Mouse (Mus musculus): ENCODE data around the gene Eras.
"Not testable (repeated sequence)": the region's sequence is repeated elsewhere in the genome, so short reads cannot be mapped to it uniquely, and the experiment has no call there.

Gene Eras

GRCm38 (mm10) chrX:7910473-7910872, 17.9 kb downstream of the Eras start:
- DNase-seq (ENCODE audit: low read depth, low spot score), result peak; percentile 30

GRCm38 (mm10) chrX:7909242-7909641, 19.2 kb downstream of the Eras start, which contains the start of gene Gm10490:
Gm10490 (plus strand) TSS chrX:7909542.
- not testable (repeated sequence) for DNase-seq (ENCODE audit: low read depth, low spot score)

- DNase-seq (ENCODE audit: low read depth, low spot score), result no peak
Measured at GRCm38 (mm10) chrX:7907735-7908134, 20.7 kb downstream of the Eras start, which contains the start of gene Gm10491. Gm10491 (minus strand) TSS chrX:7907835.

DNA sequence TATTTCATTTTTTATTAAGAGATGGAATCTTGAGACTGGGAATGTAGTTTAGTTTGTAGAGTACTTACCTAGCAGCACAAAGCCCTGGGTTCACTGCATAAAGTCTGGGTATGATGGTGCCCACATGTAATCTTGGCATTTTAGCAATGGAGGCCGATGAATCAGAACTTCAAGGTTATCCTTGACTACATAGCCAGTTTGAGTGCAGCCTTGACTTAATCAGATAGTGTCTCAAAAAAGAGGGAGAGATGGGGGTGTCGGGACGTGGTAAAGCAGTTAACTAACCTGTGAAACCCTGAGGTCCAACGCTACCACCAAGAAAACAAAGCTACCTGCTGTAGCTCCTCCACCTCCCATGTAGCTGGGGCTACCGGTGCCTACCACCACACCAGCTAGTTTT, 24.0 kb downstream of the Eras start:
- no peak for DNase-seq (ENCODE audit: low read depth, low spot score)

DNA sequence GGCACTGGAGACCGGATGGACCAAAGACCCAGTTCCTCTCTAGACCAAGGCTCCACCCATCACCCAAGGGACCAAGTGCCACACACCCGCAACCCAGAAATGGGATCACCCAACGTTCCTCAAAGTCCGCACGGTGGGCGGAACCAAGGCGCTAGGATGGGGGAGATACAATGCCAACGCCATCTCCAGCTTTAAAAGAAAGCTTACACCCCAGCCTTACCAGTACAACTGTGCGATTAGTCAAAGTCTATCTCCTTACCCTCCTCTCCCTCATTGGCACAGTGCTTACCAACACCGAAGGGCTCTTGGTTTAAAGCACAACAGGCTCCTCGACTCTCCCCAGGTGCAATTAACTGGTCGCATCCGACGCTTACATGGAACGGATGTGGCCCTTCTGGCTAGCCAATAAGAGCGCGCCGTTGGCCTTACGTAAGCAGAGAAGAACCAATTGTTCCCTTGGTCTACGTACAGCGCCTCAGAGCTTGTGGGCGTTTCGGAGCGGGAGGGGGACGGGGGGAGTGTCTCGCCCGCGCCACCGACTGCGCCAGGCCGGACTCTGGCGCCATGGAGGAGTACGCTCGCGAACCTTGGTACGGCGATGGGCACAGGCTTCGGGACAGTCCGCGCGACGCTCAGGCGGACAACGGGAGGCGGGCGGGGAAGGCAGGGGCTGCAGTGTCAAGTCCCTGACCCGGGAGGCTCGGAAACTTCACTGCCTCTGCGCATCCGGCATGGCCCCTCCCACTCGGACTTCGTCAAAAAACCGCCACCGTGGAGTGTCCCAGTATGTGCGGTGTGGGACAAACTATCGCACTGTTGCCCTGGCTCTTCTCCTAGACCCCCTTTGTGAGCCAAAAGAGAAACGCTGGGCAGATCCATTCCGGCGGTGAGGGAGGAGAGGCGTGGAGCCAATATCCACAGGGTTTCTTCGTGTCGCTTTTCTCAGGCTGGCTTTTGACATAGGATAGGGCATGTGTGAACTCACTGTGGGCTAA, 29.2 kb downstream of the Eras start, which contains the start of the genes Pqbp1 and Timm17b:
TSS of gene Pqbp1 (minus strand) at position 390 of the 995 bp plus-strand sequence.
TSS of gene Timm17b (plus strand) at position 478 of the 995 bp plus-strand sequence.
- DNase-seq (ENCODE audit: low read depth, low spot score), result peak; percentile 98

DNA sequence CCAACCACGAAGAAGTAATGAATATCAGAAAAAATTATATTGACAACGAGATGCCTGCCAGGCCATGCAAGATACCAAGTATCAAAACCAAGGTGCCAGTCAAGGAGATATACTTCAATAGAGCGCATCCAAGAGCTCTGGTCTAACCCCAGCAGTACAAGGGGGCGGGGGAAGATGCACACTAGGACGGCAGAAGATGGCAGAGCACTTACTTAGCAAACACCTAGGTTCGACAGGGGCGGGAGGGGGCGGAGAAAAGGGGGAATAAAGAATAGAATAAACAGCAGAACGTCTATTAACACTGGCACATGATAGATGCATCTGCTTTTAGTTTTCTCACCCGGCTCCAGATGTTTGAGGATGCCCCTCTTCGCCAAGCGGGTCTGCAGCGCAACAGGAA, 30.2 kb downstream of the Eras start:
- peak; percentile 17 for DNase-seq (ENCODE audit: low read depth, low spot score)

DNA sequence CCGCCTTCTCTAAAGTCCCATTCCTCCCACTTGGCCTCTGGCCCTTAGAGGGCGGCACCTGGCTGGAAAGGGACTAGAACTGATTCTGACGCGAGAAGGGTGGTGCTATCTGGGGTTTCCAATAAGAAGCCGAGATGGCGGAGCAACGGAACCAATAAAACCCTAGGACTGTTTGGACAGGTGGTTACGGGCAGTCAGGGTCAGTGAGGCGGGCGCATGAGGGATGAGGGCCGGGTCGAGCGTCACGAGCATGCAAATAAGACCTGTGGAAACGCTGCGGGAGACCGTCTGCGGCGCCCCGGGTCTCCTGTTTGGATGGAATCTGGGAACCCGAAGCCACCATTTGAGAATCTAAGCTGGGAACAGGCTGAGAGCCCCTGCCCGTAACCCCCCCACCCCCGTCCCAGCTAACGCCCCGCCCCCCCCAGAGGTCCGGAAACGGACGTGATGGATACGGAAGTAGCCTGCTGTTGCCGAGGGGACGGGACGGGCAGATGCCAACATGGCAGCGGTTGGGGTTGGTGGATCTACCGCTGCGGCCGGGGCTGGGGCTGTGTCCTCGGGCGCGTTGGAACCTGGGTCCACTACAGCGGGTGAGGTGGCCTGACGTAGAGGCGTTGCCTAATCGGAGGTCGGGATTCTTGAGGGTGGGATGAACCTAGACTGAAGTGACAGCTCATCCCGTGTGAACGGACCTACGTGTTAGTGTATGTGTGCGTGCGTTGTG, 44.4 kb downstream of the Eras start, which contains the start of gene Slc35a2:
TSS of gene Slc35a2 (plus strand) at position 188 of the 727 bp plus-strand sequence.
- DNase-seq (ENCODE audit: low read depth, low spot score), result peak; percentile 97

- DNase-seq (ENCODE audit: low read depth, low spot score), result peak; percentile 95
Measured at GRCm38 (mm10) chrX:7879819-7880218, 48.6 kb downstream of the Eras start.

DNA sequence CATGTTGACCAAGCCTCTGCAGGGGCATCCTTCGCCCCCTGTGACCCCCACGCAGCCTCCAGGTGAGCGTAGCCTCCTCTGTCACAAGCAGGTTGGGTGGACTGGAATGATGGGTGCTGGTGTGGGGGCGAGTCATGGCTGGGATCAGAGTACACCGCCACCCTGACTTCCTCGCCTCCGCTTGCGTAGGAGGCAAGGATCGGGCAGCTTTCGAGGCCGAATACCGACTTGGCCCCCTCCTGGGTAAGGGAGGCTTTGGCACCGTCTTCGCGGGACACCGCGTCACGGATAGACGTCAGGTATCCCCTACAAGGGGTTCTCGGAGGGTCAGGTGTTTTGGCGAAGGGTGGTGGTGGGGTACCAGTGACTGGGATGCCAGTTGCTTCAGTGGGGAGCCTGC, 49.9 kb downstream of the Eras start:
- peak; percentile 34 for DNase-seq (ENCODE audit: low read depth, low spot score)

DNA sequence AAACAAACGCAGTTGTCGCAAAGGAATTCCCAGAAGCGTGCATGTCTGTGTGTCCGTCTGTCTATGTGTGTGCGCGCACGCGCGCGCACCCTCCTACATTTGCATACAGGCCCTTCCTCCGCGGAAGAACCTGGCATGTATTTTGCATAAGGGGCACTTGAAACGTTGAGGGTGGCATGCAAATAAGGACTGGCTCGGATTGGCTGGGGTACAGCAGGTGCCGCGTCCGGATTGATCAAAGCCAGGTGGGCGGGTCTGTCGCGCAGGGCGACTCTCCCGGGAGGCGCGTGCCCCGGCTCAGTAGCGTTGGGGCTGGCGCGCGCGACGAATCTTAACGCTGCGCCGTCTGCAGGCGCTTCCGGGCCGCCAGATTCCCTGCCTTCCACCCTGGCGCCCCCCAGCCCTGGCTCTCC, 50.4 kb downstream of the Eras start, which contains the start of gene Pim2:
TSS of gene Pim2 (plus strand) at position 256 of the 413 bp plus-strand sequence.
- peak; percentile 97 for DNase-seq (ENCODE audit: low read depth, low spot score)

All from brain, adult 2 months (tissue).